Mouse (Mus musculus) lung, postnatal 0 days (tissue): ENCODE measurements around the gene Gm28557. TPM values are rescaled to one million over a fixed set of nuclear protein-coding genes. Genes with fewer than 3 reads are reported as not detected.
A peak's percentile ranks its signal among the peaks of the same experiment; 100 is the strongest.

Experiments
- ATAC-seq: fragments of 200-750 bp; cut with Nextera tagmentation; 2 replicates; pipeline ENCODE4 v1.8.0; 2017; ENCODE audit warnings: moderate library complexity
- DNase-seq: peaks from one replicate; pipeline ENCODE4 v3.0.0-alpha.2; 2016; ENCODE audit warnings: low spot score
- H3K27ac ChIP-seq: fragments of 300-500 bp; sonication (generic); 2 replicates; pipeline ENCODE4 v1.5.1; 2014; ENCODE audit warnings: antibody characterized with exemption, mild to moderate bottlenecking, low read length, mixed read lengths
- H3K27me3 ChIP-seq: fragments of 300-500 bp; sonication (generic); replicated peaks from 2 replicates; pipeline ENCODE4 v1.6.1; 2014; ENCODE audit warnings: low read length, mixed read lengths; ENCODE audit not compliant: insufficient read depth
- H3K36me3 ChIP-seq: fragments of 300-500 bp; sonication (generic); 2 replicates; pipeline ENCODE4 v1.6.1; 2014; ENCODE audit warnings: low read length, mixed read lengths; ENCODE audit not compliant: insufficient read depth
- H3K4me1 ChIP-seq: fragments of 300-500 bp; sonication (generic); 2 replicates; pipeline ENCODE4 v1.6.1; 2014; ENCODE audit warnings: antibody characterized with exemption, low read depth, low read length, mixed read lengths; ENCODE audit not compliant: insufficient read depth
- H3K4me2 ChIP-seq: fragments of 300-500 bp; sonication (generic); replicated peaks from 2 replicates; pipeline ENCODE4 v1.6.1; 2014; ENCODE audit warnings: low read depth, mild to moderate bottlenecking, low read length, moderate library complexity, mixed read lengths
- H3K4me3 ChIP-seq: fragments of 300-500 bp; sonication (generic); 2 replicates; pipeline ENCODE4 v1.5.1; 2014; ENCODE audit warnings: low read depth, low read length
- H3K9ac ChIP-seq: fragments of 300-500 bp; sonication (generic); replicated peaks from 2 replicates; pipeline ENCODE4 v1.6.1; 2014; ENCODE audit warnings: low read depth, mild to moderate bottlenecking
- H3K9me3 ChIP-seq: fragments of 300-500 bp; sonication (generic); 2 replicates; pipeline ENCODE4 v1.6.1; 2016; ENCODE audit warnings: low read length, mixed read lengths
- CTCF ChIP-seq: IDR thresholded peaks from 2 replicates; pipeline ENCODE4 v1.5.1; 2016; ENCODE audit warnings: antibody characterized with exemption, mild to moderate bottlenecking
- EP300 ChIP-seq: IDR thresholded peaks from 2 replicates; pipeline ENCODE4 v1.6.1; 2016; ENCODE audit warnings: antibody characterized with exemption, mild to moderate bottlenecking, control low read depth
- WGBS: fragments of 180-500 bp; shearing (Covaris S2); extraction: QIAGEN DNeasy Blood & Tissue Kit; methylation state at CpG from one replicate; pipeline ENCODE4 v1.1.7; 2014; 5-methylcytosine and 5-hydroxymethylcytosine counted together
- polyA plus RNA-seq: library from polyadenylated mRNA; unstranded; fragments of >200 nt; fragmentation: Nextera tagmentation; extraction: Ambion mirVana; gene quantifications from 2 replicates; pipeline ENCODE4 v1.2.1, GENCODE M21; 2015

Gm28557 gene
- polyA plus RNA-seq, 1 experiment from 2014 or later = 2.7 TPM

DNA sequence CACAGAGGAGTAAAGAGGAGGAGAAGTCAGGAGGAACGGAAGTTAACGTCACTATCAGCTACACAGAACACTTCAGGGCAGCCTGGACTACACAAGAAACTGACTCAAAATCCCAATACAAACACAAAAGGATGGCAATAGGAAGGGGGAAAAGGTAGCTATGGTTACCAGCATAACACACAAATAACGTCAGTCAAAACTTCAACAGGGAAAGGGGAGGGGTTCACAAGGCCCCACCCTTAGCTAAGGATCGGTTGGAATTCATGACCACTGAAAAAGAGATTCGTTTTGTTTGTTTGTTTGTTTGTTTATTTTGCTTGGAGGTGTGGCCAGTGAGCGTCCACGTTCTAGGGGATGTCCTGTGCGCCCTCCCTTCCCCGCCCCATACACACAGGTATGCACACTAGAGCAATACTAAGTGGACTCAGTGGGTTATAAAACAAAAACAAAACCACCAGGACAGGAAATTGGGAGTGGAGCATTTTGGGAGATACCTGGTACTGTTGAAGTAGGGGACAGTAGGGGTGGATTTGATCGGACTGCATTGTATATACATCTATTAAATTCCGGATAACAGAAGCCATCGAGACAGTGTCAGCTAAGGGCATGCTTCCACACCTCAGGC, 48.1 kb downstream of the Gm28557 start:
- peak; percentile 71 for DNase-seq
- no peak for TF ChIP-seq EP300
- no peak for TF ChIP-seq CTCF
- peak overlapping the region; percentile 73 for H3K4me2 ChIP-seq

More for the DNA sequence above, 48.1 kb downstream of the Gm28557 start:
- Histone ChIP-seq H3K9ac (peak overlapping the region; percentile 50), H3K36me3 (no peaks in the 10 kb centered on the region), H3K9me3 (no peaks in the 10 kb centered on the region), H3K4me1 (peaks cover 3% of the 10 kb centered on the region; the same call in 1 of the 2 replicates), H3K27me3 (no peaks in the 10 kb centered on the region), H3K27ac (peak overlapping the region; percentile 82), H3K4me3 (peak overlapping the region; percentile 76)
- 3% methylated on average over 12 of the region's 12 CpGs for WGBS
- peak; percentile 27 for ATAC-seq

Other genes with a start within 250 kb of the Gm28557 start
- gene Gm10767, start 203.7 kb downstream of the Gm28557 start, polyA plus RNA-seq = 0.69 and 0.79 TPM in 2 replicates
- gene Zfp712, start 47.4 kb downstream of the Gm28557 start, polyA plus RNA-seq = 2.3 and 2.7 TPM in 2 replicates
- gene Zfp708, start 10.6 kb downstream of the Gm28557 start, polyA plus RNA-seq = 2.3 and 3.0 TPM in 2 replicates
- 0.11 TPM in 1 of 2 replicates, not detected in the other for gene Rslcan18, start 7.7 kb upstream of the Gm28557 start, polyA plus RNA-seq
- 1.1 TPM in 2 replicates for gene Zfp759, start 13.1 kb upstream of the Gm28557 start, polyA plus RNA-seq
- gene Rsl1, start 64.6 kb upstream of the Gm28557 start, polyA plus RNA-seq = 6.3 and 6.6 TPM in 2 replicates
- 1.7 and 2.1 TPM in 2 replicates for gene Zfp455, start 85.9 kb upstream of the Gm28557 start, polyA plus RNA-seq
- gene Zfp458, start 169.9 kb upstream of the Gm28557 start, polyA plus RNA-seq = 1.00 and 1.1 TPM in 2 replicates
- gene Zfp457, start 197.9 kb upstream of the Gm28557 start, polyA plus RNA-seq = 0.40 and 0.62 TPM in 2 replicates
- gene Zfp595, start 224.0 kb upstream of the Gm28557 start, polyA plus RNA-seq = 1.5 TPM in 2 replicates